Mouse (Mus musculus) stomach, postnatal 0 days (tissue): ENCODE data around the gene Gm5767. TPM values are rescaled to one million over a fixed set of nuclear protein-coding genes. Genes with fewer than 3 reads are reported as not detected.

ENCODE experiments used
- ATAC-seq: fragments of 200-750 bp; cut with Nextera tagmentation; 2 replicates; pipeline ENCODE4 v1.8.0; 2017; ENCODE audit not compliant: low FRiP score, low TSS enrichment
- DNase-seq: peaks from one replicate; pipeline ENCODE4 v3.0.0-alpha.2; 2016; ENCODE audit warnings: low spot score
- H3K27ac ChIP-seq: fragments of 300-500 bp; sonication (generic); replicated peaks from 2 replicates; pipeline ENCODE4 v1.5.1; 2014; ENCODE audit warnings: mild to moderate bottlenecking, control low read depth
- H3K27me3 ChIP-seq: fragments of 300-500 bp; sonication (generic); 2 replicates; pipeline ENCODE4 v1.6.1; 2014; ENCODE audit warnings: low read length; ENCODE audit not compliant: control insufficient read depth, insufficient read depth
- H3K36me3 ChIP-seq: fragments of 300-500 bp; sonication (generic); 2 replicates; pipeline ENCODE4 v1.6.1; 2014; ENCODE audit warnings: low read length, mixed read lengths; ENCODE audit not compliant: control insufficient read depth, insufficient read depth
- H3K4me1 ChIP-seq: fragments of 300-500 bp; sonication (generic); replicated peaks from 2 replicates; pipeline ENCODE4 v1.6.1; 2014; ENCODE audit warnings: antibody characterized with exemption; ENCODE audit not compliant: control insufficient read depth, insufficient read depth
- H3K4me2 ChIP-seq: fragments of 300-500 bp; sonication (generic); replicated peaks from 2 replicates; pipeline ENCODE4 v1.6.1; 2014; ENCODE audit warnings: low read depth, mild to moderate bottlenecking, control low read depth, moderate library complexity
- H3K4me3 ChIP-seq: fragments of 300-500 bp; sonication (generic); 2 replicates; pipeline ENCODE4 v1.5.1; 2014; ENCODE audit warnings: low read depth, low read length, control low read depth
- H3K9ac ChIP-seq: fragments of 300-500 bp; sonication (generic); 2 replicates; pipeline ENCODE4 v1.6.1; 2014; ENCODE audit warnings: mild to moderate bottlenecking, low read length, control low read depth, mixed read lengths
- H3K9me3 ChIP-seq: fragments of 300-500 bp; sonication (generic); 2 replicates; pipeline ENCODE4 v1.6.1; 2016; ENCODE audit warnings: low read length; ENCODE audit not compliant: control insufficient read depth
- CTCF ChIP-seq: IDR thresholded peaks from 2 replicates; pipeline ENCODE4 v1.5.1; 2016; ENCODE audit warnings: antibody characterized with exemption, low read depth, mild to moderate bottlenecking, moderate library complexity
- EP300 ChIP-seq: optimal IDR thresholded peaks from 2 replicates; pipeline ENCODE3; 2016; ENCODE audit warnings: antibody characterized with exemption
- WGBS: fragments of 180-500 bp; shearing (Covaris S2); extraction: QIAGEN DNeasy Blood & Tissue Kit; methylation state at CpG from one replicate; pipeline ENCODE4 v1.1.7; 2014; 5-methylcytosine and 5-hydroxymethylcytosine counted together
- polyA plus RNA-seq: library from polyadenylated mRNA; unstranded; fragments of >200 nt; fragmentation: Nextera tagmentation; extraction: Ambion mirVana; gene quantifications from 2 replicates; pipeline ENCODE4 v1.2.1, GENCODE M21; 2015

The Gm5767 gene
- polyA plus RNA-seq, 1 experiment from 2014 or later: not detected

GRCm38 (mm10) chr16:8666452-8666851 lies 14.1 kb upstream of the Gm5767 start:
- Histone ChIP-seq H3K27me3 (no peaks in the 10 kb centered on the region), H3K27ac (peak overlapping the region; percentile 67), H3K4me3 (no peak overlapping the region), H3K9me3 (no peaks in the 10 kb centered on the region), H3K4me1 (peaks cover 20% of the 10 kb centered on the region), H3K36me3 (no peaks in the 10 kb centered on the region; the same call in 1 of the 2 replicates), H3K9ac (no peak overlapping the region), H3K4me2 (no peak overlapping the region)
- WGBS: 26% methylated on average over 2 of the region's 2 CpGs
- TF ChIP-seq CTCF (no peak), EP300 (no peak)
- DNase-seq: no peak
- ATAC-seq: no peak; the same call in 1 of the 2 replicates

DNA sequence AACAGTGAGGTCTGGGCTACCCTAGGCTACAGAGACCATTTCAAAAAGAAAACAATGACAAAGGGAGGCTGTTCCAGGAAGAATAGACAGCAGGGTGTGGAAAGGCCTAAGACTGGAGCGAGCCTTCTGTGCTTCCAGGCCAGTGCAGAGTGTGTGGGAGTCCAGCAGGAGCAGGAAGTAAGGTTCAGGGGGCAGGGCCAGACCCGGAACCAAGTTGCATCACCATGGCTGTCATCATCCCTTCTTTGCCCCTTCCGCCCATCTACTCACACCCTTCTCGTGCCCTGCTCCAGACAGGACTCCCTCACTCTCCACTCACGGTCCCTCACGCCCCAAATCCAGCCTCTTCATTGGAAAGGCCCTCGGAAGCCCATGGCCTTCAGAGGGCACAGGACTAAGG lies 13.3 kb upstream of the Gm5767 start:
- Histone ChIP-seq H3K27ac (peak overlapping the region; percentile 53), H3K9ac (peak overlapping the region; percentile 43; the same call in 1 of the 2 replicates)
- no peak for TF ChIP-seq CTCF
- no peak for TF ChIP-seq EP300

DNA sequence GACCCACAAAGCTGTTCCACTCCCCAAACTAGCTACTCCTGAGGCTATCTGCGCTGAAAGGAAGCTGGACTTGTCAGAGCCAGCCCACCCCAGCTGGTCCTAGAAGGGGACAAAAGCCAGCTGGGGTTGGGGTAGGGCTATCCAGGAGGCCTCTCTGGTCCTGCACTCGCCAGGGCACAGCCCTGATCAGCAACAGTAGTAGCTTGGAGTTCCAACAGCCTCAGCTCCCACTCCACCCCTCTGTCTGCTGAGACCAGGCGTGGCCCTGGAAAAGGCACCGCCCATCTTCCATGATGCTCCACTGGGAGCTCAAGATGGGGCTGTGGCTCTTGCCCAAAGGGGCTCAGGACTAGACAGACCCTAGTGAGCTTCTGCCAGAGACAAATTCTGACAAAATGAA lies 12.8 kb upstream of the Gm5767 start:
- Histone ChIP-seq H3K4me1 (peaks cover 20% of the 10 kb centered on the region), H3K27me3 (no peaks in the 10 kb centered on the region), H3K9me3 (no peaks in the 10 kb centered on the region), H3K4me2 (no peak overlapping the region), H3K27ac (peak overlapping the region; percentile 53), H3K4me3 (no peak overlapping the region), H3K36me3 (no peaks in the 10 kb centered on the region; the same call in 1 of the 2 replicates), H3K9ac (peak overlapping the region; percentile 43; the same call in 1 of the 2 replicates)
- TF ChIP-seq EP300 (no peak), CTCF (no peak)
- WGBS: 55% methylated on average over 4 of the region's 4 CpGs
- ATAC-seq: no peak
- DNase-seq: no peak

More for the DNA sequence above, 13.3 kb upstream of the Gm5767 start:
- H3K4me1 ChIP-seq: peaks cover 20% of the 10 kb centered on the region
- no peak overlapping the region for H3K4me3 ChIP-seq
- no peaks in the 10 kb centered on the region; the same call in 1 of the 2 replicates for H3K36me3 ChIP-seq
- H3K27me3 ChIP-seq: no peaks in the 10 kb centered on the region
- no peak overlapping the region for H3K4me2 ChIP-seq
- DNase-seq (peak; percentile 35), ATAC-seq (peak; percentile 10)
- 67% methylated on average over 7 of the region's 7 CpGs for WGBS
- H3K9me3 ChIP-seq: no peaks in the 10 kb centered on the region

DNA sequence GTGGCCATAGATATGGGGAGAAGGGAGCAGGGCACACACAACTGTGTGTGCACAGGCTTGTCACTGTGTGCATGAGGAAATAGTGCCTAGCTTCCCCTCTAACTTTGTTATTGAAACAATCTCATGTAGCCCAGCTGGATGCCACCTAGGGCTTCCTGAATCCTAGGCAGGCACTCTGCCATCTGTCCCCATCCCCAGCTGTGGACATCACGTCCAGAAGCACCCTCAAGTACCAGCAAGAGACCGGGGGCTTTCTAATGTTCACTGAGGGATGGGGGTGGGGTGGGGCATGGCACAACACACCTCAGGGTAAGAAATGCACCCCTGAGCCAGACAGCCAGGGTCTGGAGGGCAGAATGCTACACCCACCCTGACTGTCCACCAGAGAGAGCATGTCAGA lies 12.2 kb upstream of the Gm5767 start:
- Histone ChIP-seq H3K4me2 (no peak overlapping the region), H3K27ac (no peak overlapping the region), H3K4me3 (no peak overlapping the region), H3K9me3 (no peaks in the 10 kb centered on the region), H3K27me3 (no peaks in the 10 kb centered on the region), H3K4me1 (peaks cover 20% of the 10 kb centered on the region), H3K9ac (no peak overlapping the region), H3K36me3 (no peaks in the 10 kb centered on the region; the same call in 1 of the 2 replicates)
- TF ChIP-seq EP300 (no peak), CTCF (no peak)
- 77% methylated on average over 2 of the region's 2 CpGs for WGBS
- DNase-seq (no peak), ATAC-seq (no peak)

DNA sequence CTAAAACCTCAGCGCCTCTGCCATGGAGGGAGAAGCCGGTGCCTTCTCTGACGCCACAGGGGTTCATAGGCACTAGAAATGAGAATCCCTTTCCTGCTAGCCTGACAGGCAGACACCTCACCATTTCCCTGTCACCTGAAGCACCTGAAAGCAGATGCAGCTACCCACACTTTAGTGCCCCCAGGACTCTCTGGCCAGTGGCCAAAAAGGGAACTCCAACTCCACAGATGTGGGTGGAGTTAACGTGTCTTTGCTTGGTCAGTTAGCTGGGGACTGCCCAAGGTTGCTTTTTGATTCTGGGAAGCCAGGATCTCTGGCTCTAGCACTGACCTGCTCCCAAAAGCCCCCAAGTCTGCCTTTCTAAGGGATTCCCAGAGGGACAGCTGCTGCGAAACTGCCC lies 11.1 kb upstream of the Gm5767 start:
- H3K36me3 ChIP-seq: no peaks in the 10 kb centered on the region
- ATAC-seq (no peak), DNase-seq (no peak)
- H3K4me3 ChIP-seq: no peak overlapping the region
- H3K4me2 ChIP-seq: no peak overlapping the region; the same call in 1 of the 2 replicates
- H3K9ac ChIP-seq: no peak overlapping the region
- peaks cover 20% of the 10 kb centered on the region for H3K4me1 ChIP-seq
- H3K9me3 ChIP-seq: no peaks in the 10 kb centered on the region
- no peak overlapping the region for H3K27ac ChIP-seq
- 67% methylated on average over 5 of the region's 5 CpGs for WGBS
- TF ChIP-seq EP300 (no peak), CTCF (no peak)
- H3K27me3 ChIP-seq: no peaks in the 10 kb centered on the region
